Mouse (Mus musculus): ENCODE results near the gene Ncor1.

DNA sequence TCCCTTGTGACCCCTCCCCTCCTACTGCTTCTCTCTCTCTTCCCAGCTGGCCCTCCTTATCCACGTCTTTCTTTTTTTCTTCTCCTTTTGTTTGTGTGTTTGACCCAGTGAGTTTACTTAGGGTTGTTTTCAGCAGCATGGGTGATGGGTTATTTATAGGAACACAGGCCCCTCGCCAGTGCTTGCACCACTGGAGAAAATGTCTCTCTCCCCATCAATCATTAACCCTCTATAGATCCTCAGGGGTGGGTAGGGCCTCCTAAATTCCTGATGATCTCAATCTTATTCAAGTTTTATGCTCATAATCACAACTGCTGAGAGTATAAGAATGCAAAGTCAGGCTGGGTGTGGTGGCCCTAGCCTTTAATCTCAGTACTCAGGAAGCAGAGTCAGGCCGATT is 38.8 kb upstream of the Ncor1 start:
- TF ChIP-seq CTCF (IDR thresholded peaks at IDR 0.05; ENCODE audit: control insufficient read depth, insufficient read depth, insufficient replicate concordance, low read depth, low read length) = no peak
- no peak for TF ChIP-seq POLR2A (IDR thresholded peaks at IDR 0.05; ENCODE audit: control insufficient read depth, low read depth, low read length)

Data from testis, adult 2 months (tissue).